Mouse (Mus musculus): ENCODE results near the gene Gpr132.
A peak's percentile ranks its signal among the peaks of the same experiment; 100 is the strongest.

Gene Gpr132

DNA sequence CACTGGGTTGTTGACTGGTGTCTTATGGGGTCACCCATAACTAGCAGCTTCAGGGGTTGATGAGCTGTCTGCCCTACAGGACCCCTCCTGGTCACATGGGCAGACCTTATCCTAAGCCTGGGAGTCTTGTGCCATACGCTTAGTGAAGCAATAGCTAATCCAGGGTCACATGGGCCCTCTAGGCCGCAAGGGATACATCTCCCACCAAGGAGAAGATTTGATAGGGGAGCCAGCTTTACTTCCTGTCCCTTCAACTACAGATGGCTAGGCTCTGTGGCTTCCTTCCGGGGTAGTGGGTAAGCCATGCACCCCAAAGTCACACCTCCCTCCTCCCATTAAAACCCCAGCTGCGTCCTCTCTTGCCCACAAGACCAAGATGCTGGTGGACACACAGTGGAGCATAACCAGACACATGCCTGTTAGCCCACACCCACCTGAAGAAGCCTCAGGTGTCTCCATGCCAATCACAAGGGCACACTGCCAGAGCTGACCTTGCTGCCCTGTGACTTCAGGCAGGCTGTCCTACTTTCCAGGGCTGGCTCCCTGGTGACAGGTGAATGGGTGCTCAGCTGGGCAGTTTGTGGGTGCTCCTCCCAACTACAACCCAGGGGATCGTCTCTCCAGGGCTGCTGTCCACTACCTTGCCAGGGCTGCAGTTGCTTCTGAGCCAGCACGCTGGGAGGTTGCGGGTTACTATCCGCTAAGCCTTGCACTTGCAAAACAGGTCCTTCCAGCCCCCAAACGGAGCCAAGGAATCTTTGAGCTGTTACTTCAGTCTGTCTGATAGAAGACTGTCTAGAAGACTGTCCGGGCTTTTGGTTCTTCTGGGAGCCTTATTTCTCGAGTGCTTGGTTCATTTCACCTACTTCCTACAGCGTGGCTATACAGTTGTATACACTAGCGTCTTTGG is at the start of gene Gpr132:
Gene Gpr132, minus strand, starts transcription at position 51 of the 910 bp plus-strand sequence.
- no peak for DNase-seq

DNA sequence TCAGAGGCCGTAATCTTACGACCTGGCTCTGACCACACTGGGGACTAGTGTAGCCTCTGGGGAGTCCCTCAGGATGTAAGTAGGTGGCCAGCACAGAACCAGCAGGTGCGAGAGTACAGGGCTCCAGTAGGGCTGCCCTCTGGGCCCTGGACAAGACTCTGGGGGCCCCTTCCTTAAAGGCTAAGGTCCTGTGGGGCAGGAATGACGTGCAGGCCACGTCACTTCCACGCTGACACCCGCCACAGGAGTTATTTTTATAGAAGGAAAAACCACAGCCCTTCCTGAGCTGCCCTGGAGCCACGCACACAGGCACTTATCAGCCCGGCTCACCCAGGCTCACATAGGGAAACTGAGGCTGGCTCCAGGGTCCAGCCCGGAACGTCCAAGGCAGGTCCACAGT is 49.5 kb upstream of the Gpr132 start:
- DNase-seq, result peak; percentile 39

DNA sequence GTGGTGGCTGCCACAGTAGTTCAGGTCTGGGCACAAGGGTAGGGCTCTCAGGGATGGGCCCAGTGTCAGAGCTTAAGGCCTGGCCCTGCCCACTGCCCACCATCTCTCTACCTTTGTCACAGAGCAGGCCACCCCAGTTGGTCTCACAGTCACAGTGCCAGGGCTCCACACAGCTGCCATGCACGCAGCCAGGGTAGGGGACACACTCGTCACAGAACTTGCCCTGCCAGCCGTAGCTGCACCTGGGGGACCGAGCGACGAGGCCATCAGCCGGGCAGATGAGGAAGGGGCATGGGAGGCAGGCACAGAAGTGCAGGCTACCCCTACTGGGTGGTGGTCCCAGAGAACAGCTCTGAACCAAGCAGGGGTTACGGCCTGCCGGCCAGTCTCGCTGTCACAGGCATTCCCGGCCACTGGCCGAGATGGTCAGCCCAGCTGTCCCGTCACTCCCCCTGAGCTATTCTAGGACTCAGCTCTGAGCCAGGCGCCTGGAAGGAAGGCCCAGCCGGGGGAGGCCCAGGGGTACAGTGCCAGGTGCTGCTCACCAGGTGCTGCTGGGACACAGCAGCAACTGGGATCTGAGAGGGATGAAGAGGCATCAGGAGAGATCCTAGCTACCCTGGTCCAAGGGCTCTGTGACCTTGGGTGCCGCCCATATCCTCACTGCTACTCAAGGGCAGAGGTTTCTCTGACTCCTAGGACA is 48.8 kb upstream of the Gpr132 start:
- DNase-seq, result no peak

DNA sequence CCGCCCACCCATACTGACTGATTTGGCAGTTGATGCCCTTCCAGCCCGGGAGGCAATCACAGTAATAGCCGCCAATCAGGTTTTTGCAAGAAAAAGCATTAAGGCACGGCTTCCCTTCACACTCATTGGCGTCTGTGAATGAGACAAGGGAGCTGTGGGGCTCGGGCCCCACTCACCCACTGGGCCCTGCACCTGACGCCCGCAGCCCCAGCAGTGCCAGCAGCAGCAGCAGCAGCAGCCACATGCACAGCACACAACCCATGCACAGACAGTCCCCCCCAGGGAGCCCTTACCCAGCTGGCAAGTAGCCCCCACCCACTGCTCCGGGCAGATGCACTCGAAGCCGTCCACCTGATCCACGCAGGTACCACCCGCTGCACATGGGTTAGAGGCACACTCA is 47.6 kb upstream of the Gpr132 start:
- no peak for DNase-seq

DNA sequence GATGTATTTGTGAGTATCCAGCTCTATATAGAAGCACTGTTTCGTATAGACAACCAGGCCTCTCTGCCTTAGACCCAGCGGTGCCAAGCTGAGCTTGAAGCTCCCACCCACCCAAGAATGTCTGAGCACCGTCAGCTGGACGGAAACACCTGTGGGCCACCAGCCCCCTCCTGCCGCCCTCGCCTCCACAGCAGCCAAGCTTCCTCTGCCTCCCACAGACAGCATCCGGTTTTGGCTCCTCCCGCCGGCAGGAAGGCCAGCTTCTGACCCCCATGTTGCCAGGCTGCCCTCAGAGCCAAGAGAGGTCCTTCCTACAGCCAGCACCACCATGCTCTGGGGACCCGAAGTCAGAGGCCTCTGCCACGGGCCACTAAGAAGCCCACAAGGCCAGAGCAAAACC is 46.5 kb upstream of the Gpr132 start:
- peak; percentile 64 for DNase-seq

DNA sequence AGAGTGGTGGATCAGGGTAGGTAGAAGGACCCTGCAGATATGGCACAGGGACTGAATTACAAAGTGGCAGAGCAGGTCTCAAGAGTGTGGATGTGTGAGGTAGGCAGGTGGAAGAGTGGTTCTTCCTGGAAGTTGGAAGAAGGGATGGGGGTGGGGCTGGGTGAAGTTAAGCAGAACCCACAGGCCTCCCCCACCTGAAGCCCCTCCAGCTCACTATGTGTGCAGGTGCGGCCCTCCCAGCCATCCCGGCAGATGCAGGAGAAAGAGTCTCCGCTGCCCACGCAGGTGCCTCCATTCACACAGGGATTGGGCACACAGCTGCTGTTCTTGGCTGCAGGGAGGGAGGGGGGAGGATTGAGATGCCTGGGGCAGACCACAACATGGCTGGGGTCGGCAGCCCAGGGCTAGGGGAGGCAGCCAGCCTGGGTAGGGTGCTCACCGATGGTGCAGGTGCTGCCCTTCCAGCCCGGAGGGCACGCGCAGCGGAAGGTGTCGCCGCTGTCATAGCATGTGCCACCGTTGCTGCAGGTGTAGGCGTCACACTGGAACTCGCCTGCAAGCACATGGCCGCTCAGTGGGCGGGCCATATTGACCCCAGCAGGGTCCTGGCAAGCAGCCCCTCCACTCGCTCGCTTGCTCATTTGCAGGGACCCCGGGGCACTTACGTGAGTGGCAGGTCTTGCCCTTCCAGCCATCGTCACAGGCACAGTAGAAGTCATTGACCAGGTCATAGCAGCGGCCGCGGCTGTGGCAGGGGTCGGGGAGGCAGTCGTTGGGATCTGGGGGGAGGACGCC is 45.1 kb upstream of the Gpr132 start:
- no peak for DNase-seq

DNA sequence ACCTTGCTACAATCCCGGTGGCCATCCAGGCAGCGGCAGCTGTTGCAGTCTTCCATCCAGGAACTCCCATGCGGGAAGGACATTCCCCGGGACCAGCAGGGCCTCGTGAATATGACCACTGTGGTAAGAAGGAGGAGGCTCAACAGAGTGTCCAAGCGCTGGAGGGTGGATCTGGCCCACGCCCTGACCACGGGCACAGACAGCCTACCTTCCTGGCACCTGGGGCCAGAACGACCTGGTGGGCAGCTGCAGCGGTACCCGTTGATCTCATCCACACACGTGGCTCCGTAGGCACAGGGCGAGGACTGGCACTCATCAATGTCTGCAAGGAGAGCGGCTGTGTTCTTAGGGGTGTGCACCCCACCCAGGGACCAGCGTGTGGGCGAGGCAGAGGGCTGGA is 43.7 kb upstream of the Gpr132 start:
- no peak for DNase-seq

DNA sequence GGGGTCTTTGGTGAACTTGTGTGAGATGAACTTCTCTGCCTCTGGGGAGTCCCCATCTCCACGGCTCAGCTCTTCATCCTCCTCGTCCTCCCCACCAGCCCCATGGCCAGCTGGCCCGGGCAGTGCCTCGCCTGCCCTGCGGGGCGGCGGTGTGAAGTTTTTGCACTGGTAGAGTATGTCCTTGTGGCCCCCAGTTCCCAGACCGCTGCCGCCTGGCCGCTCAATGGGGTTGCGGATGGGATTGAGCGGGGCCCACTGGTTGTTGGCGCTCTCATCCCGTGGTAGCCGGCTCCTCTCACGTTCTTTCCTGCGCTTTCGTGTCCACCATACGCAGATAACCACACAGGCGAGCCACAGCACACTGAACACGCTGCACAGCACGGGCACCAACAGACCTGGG is 41.0 kb upstream of the Gpr132 start:
- no peak for DNase-seq

DNA sequence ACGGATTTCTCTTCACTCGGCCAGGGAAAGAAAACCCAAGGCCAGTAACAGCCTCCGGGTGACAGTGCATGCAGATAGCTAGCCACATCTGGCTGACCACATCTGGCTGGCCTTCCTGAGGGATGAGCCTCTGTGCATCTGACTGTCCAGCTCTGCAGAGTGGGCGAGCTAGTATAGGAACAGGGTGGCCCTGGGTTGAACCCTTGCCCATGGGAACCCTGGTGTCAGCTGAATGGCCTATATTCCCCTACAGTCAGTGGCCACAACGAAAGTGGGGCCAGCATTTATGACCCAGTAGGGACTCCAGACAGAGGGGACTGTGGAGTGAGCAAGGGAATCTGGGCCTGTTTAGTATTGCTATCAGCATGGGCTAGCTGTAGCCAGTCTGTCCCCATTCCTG is 37.0 kb upstream of the Gpr132 start:
- no peak for DNase-seq

GRCm38 (mm10) chr12:112903941-112904340 is 35.9 kb upstream of the Gpr132 start:
- peak; percentile 38 for DNase-seq

GRCm38 (mm10) chr12:112900641-112901040 is 32.6 kb upstream of the Gpr132 start:
- no peak for DNase-seq

DNA sequence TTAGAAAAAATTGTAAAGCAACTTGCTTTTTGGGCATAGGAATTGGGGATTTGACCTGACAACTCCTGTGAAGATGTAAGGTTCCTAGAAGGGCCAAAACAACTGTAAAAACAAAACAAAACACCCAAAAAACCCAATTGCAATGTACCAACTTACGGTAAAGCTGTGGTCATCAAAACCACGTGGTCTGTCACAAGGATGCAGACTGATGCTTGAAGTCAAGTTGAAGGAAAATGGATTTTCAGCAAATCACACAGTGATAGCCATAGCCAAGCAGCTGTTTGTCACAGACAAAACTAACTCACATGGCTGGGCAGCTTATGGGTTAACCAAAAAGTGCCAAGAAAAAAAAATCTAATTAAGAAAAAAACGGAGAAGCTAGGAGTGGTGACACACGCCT is 30.9 kb upstream of the Gpr132 start:
- DNase-seq, result no peak

GRCm38 (mm10) chr12:112898351-112898750 is 30.3 kb upstream of the Gpr132 start:
- DNase-seq, result no peak

DNA sequence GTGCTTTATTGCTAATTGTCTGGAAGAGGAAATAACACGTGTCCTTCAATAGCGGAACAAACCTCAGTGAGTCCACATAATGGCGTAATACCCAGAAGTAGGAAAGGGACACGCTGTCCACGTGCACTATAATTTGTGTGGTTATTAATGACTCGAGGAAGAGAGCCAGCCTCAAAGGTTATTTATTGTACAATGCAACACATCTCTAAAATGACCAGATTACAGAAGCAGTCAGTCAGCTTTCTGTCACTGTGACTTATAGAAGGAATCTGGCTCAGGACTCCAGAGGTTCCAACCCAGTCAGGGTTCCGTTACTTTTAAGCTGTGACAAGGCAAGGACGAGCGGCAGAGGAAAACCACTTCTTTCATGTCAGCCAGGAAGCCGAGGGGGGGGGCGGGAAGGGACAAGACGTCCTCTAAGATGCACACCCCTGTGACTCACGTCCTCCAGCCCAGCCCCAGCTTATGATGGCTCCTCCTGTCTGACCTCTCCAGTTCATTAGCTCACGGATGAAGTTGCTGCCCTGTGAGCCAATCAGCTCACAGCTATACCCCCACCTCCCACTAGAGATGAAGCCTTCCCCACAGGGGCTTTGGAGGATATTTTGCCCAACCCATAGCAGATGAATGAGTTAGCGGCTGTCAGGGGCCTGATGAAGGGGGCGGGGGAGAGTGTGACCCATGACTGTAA is 29.6 kb upstream of the Gpr132 start:
- DNase-seq, result peak; percentile 68

DNA sequence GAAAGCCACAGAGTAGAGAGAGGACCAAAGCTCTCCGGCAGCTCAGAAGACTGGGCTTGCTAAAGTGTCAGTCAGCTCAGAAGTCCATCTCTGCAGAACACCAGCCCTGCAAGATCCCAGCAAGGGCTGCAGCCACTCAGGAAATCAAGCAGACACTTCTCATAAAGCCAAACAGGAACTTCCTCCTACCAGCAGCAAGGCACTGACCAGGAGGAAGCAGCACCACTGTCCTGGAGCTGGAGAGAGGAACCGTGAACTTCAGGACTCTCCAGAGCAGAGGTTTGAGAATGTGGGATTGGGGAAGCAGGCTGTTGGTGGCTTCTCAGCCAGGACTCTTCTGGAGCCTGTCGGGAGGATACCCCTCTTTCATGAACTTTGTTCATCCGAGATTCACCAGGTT is 26.9 kb upstream of the Gpr132 start:
- no peak for DNase-seq

- DNase-seq, result no peak
Observed at GRCm38 (mm10) chr12:112894303-112894884, 26.4 kb upstream of the Gpr132 start.

- DNase-seq, result no peak
Observed at GRCm38 (mm10) chr12:112885465-112885864, 17.4 kb upstream of the Gpr132 start.

DNA sequence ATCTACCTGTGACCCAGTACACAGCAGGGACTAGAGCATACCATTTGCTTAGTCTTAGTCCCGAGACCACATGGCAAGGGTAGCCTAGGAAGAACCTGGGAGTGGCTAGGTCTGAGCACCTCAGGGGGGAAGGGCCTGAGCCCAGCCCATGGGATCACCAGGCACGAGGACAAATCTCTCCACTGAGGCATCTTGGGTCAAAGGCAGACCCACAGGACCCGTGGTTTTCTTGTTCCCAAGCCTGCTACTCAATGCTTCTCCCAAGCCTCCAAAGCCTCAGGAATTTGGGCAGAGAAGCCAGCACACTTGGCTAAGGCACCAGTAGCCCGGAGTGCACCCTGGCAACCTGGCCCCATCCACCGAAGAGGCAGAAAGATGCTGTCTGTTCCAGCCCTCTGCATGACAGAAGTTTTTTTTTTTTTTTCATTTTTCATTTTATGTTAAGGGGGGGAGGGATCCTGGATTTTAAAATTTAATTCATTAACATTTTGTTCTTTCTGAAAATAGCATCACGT is 13.3 kb upstream of the Gpr132 start:
- no peak for DNase-seq

GRCm38 (mm10) chr12:112880661-112881060 is 12.6 kb upstream of the Gpr132 start:
- DNase-seq, result no peak

- DNase-seq, result no peak
Observed at GRCm38 (mm10) chr12:112879731-112880130, 11.7 kb upstream of the Gpr132 start.

DNA sequence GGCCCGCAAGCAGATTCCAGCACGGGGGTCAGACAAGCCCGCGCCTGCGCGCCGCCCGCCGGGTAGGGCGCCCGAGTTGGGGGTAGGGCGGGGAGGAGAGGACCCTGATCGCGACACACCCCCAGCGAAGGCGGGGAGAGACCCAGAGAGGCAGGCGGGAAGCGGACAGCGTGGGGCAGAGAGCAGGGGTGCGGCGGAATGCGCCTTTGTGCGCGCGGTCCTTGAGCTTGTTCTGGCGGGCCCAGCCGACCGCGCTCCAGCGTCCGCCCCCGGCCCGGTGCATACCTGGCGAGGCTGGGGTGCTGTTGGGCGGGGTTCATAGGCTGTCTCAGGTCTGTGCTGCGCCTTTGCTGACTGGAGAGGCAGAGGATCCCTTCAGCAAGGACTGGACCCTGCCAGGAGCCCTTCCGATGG is 9.6 kb upstream of the Gpr132 start:
- DNase-seq, result peak; percentile 45

GRCm38 (mm10) chr12:112877073-112877576 is 9.1 kb upstream of the Gpr132 start:
- no peak for DNase-seq

Measured in kidney, postnatal 14 days (tissue).